Mouse (Mus musculus): ENCODE results near the gene Gss.
"Not testable (repeated sequence)": the region's sequence is repeated elsewhere in the genome, so short reads cannot be mapped to it uniquely, and the experiment has no call there.

Gene Gss

DNA sequence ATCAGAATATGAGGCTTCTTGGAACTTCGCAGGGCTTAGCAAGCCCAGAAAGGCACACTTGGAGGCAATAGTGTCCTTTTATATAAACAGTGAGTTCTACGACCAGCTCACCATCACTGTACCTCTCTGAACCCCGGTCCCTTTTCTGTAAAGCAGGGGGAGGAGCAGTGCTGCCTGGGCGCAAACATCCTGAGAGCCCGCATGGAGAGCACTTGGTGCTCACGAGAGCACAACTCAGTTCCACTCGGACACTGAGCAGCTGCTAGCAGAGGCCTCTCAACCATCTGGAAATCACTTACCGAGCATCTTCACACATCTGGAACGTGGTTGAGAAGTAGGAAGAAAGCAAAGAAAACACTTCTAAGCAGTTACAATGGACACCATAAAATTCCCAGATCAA is 16.0 kb downstream of the Gss start:
- DNase-seq (ENCODE audit: low read depth in 2 of 2, low spot score in 2 of 2) = no peak

- DNase-seq (ENCODE audit: low read depth in 2 of 2, low spot score in 2 of 2) = no peak
These were observed 17.9 kb downstream of the Gss start for GRCm38 (mm10) chr2:155574700-155575099.

DNA sequence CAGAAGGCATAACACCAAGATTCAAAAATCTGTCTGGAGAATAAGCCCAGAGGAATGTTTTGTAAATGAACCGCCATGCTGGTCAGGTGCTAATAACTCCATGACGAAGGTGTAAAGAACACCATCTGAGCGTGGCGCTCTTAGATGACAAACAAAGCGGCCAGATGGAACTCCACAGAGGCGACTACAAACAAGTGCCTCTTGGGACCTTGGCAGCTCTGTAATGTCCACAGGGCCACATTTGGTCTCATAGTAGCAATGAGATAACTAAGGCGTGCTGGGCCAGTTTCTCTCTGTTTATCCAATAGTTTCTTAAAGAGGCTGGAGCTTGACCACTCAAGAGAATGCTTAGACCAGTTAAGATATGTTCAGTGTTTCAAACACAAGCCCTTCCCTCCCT is 18.6 kb downstream of the Gss start:
- no peak for DNase-seq (ENCODE audit: low read depth in 2 of 2, low spot score in 2 of 2)

DNA sequence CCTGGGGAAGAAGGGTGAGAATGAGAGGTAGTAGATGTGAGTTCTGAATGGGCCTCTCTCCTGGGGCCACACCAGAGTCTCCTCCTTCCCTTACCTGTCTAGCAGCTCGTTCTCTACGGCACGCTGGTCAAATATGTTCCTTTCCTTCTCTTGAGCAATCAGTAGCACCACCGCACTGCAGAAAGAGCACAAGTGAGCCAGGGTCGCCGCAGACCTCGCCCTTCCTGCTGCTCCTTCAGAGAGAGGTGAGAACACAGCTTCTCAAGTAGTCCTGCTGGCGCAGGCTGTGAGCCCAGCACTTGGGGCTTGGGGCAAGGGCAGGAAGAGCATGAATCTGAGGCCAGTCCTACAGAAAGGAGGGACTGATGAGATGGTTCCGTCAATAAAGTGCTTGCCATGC is 19.6 kb downstream of the Gss start:
- no peak for DNase-seq (ENCODE audit: low read depth in 2 of 2, low spot score in 2 of 2)

DNA sequence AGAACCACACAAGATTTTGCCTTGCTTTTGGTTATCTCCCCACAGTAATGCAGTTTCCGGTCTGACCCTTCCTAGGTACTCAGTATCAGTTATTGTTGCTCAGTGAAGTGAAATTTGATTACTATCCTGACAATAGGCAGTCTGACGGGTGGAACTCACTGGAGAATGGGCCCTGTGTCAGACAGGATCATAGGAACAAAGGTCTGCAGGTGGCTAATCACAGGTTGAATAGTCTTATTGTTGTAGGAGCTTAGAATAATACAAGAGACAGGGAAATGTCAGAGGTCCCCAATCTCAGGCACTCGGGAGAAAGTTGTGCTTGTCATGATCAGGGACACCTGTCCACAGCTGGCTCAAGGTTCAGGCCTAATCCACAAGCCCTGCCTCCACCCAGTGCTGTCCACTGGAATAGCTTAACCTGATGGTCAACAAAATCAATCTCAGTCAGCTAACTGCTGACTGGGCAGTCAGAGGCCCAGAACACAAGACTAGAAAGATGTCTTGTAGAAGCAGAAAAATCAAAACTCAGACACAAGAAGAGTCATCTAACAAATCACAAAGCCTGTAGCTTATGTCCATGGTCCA is 23.3 kb downstream of the Gss start:
- DNase-seq (ENCODE audit: low read depth in 2 of 2, low spot score in 2 of 2) = no peak

GRCm38 (mm10) chr2:155567751-155568150 is 24.9 kb downstream of the Gss start:
- DNase-seq (ENCODE audit: low read depth in 2 of 2, low spot score in 2 of 2) = no peak

DNA sequence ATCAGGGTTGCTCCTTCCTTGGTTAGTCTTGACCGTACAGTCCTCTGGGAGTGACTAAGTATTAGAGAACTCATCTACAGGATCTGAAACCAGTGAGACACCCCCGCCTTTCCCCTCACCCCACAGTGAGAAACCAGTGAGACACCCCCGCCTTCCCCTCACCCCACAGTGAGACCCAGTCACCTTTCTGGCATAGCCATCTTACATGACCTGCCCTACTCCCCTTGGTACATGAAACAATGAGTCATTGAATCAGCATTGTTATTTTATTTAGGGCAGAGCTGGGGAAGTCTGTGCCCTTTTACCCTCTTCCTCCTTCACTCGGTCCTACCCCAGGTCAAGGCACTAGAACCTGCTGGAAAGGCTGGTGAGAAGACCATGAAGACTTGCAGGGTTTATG is 29.7 kb downstream of the Gss start:
- DNase-seq (ENCODE audit: low read depth in 2 of 2, low spot score in 2 of 2) = no peak

- no peak for DNase-seq (ENCODE audit: low read depth in 2 of 2, low spot score in 2 of 2)
These were observed 30.4 kb downstream of the Gss start for GRCm38 (mm10) chr2:155562209-155562608.

GRCm38 (mm10) chr2:155554426-155554985 is 38.1 kb downstream of the Gss start:
- peak in 1 of 2 experiments; percentile 27 for DNase-seq (ENCODE audit: low read depth in 2 of 2, low spot score in 2 of 2)

DNA sequence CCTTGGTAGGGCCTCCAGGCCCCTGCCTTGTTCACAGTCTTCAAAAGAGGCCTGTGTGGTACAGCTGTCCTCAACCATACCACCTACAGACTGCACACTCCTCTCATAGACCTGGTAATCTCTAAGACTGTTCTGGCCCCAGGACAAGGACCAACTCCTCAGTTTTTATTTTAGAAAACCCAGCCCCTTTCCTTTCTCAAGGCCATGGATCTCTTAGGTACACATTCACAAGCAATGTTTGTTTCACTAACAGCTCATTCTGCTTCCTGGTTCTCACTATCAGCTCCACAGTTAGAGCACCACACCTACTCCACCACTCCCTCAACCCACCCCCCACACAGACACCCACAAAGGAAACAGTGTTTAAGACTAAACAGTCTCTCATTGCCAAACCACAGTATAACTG is 39.7 kb downstream of the Gss start:
- peak; percentile 49 to 62 for DNase-seq (ENCODE audit: low read depth in 2 of 2, low spot score in 2 of 2)

- DNase-seq (ENCODE audit: low read depth in 2 of 2, low spot score in 2 of 2) = no peak
These were observed 40.3 kb downstream of the Gss start for GRCm38 (mm10) chr2:155552336-155552735.

GRCm38 (mm10) chr2:155546955-155547354 is 45.7 kb downstream of the Gss start:
- DNase-seq (ENCODE audit: low read depth in 2 of 2, low spot score in 2 of 2) = no peak

DNA sequence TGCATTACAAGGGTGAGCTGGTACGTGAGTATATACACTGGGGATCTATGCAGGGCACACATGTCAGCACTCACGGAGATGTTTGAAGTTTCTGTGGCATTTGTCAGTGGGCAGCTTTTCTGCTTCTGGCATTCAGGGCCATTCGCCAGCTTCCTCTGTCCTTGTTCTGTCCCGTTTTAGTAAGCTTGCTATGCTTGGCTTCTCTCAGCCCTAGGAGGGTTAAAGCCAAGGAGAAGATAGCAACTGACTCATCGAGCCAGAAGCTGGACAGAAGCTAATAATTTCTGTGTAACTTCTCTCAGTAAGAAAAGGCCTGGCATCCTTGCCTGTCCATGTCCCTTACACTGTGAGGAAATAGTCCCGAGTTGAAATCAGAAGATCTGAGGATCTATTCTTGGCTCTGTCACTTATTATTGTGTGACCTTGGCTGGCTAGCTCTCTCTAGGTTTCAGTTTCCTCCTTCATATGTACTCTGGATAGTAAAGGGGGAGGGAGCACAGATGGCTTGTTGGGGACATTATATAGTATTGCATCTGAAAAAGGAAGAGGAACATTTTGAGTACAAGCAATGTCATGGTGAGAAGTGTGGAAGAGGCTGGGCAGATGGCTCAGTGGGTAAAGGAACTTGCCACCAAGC is 51.7 kb downstream of the Gss start:
- DNase-seq (ENCODE audit: low read depth in 2 of 2, low spot score in 2 of 2) = no peak

- DNase-seq (ENCODE audit: low read depth in 2 of 2, low spot score in 2 of 2) = no peak
These were observed 52.9 kb downstream of the Gss start for GRCm38 (mm10) chr2:155539696-155540095.

DNA sequence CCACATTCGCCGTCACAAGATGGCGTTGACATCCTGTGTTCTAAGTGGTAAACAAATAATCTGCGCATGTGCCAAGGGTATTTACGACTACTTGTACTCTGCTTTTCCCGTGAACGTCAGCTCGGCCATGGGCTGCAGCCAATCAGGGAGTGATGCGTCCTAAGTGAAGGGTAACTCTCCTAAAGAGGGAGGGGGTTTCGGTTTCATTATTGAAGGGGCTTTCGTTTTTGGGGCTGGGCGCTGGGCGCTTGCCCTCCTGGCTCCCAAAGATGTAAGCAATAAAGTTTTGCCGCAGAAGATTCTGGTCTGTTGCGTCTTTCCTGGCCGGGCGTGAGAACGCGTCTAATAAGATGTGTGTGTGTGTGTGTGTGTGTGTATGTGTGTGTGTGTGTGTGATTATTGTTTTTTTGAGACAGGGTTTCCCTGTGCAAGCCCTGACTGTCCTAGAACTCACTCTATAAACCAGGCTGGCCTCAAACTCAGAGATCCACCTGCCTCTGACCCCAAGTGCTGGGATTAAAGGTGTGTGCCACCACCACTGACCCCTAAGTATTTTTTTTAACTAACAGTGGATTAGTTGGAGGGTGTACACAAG is 54.0 kb downstream of the Gss start:
- not testable (repeated sequence) for DNase-seq (ENCODE audit: low read depth in 2 of 2, low spot score in 2 of 2)

DNA sequence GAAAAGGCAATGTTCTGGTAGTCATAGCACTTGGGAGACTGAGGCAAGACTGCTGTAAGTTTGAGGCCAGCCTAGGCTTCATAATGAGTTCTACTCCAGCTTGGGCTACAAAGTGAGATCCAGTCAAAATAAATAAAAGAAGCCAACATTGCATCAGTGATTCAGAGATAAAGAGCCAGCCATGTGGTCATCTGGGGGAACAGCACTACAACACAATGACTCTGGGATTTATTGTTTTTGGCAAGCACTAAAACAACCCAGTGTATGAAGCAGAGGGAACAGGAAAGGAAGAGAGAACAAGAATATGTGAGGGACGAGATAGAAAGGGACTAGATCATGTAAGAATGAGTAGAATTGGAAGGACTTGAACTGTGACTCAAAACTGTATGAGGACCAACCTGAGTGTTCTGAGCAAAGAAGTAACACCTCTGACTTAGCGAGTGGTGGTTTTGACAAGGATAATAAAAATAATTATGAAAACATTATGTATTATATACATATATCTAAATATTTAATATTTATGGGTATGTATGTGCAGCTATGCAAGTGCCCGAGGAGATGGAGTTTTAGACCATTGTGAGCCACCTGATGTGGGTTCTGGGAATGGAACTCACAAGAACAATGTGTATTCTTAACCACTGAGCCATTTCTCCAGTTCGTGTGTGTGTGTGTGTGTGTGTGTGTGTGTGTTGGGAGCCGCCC is 54.7 kb downstream of the Gss start:
- DNase-seq (ENCODE audit: low read depth in 2 of 2, low spot score in 2 of 2) = no peak

DNA sequence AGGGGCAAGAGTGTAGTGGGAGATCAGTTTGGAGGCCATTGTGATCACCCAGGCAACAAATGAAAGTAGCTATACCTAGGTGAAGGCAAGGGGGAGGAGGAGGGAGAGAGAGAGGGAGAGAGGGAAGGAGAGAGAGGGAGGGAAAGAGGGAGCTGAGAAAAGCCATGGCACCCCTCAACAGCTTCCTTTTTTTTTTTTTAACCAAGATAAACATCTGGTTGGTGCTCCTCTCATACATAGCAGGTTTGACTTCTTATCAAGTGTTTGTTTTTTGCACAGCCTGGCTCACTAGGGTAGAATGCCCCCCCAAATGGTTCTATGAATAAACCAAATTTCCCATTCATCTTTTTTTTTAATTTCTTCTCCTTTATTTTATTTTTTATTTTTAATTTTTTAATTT is 56.3 kb downstream of the Gss start:
- no peak for DNase-seq (ENCODE audit: low read depth in 2 of 2, low spot score in 2 of 2)

GRCm38 (mm10) chr2:155527367-155527766 is 65.2 kb downstream of the Gss start:
- DNase-seq (ENCODE audit: low read depth in 2 of 2, low spot score in 2 of 2) = no peak

DNA sequence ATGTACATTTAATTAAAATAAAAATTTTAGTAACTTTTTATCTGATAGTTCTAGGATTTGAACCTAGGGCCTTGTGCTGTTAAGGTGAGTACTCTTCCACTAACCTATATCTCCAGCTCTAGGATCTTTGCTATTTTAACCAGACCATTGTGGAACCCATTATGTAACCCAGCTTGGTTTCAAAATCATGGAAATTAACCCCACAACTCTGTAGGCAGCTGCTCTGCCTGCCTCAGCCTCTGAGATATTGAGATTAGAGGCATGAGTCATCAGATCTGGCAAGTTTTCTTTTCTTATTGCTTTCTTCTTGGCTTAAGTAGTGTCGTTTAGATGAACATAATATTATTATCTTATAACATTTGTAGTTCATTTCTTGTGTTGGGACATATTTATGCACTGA is 68.2 kb downstream of the Gss start:
- no peak for DNase-seq (ENCODE audit: low read depth in 2 of 2, low spot score in 2 of 2)

- no peak for DNase-seq (ENCODE audit: low read depth in 2 of 2, low spot score in 2 of 2)
These were observed 68.9 kb downstream of the Gss start for GRCm38 (mm10) chr2:155523706-155524105.

DNA sequence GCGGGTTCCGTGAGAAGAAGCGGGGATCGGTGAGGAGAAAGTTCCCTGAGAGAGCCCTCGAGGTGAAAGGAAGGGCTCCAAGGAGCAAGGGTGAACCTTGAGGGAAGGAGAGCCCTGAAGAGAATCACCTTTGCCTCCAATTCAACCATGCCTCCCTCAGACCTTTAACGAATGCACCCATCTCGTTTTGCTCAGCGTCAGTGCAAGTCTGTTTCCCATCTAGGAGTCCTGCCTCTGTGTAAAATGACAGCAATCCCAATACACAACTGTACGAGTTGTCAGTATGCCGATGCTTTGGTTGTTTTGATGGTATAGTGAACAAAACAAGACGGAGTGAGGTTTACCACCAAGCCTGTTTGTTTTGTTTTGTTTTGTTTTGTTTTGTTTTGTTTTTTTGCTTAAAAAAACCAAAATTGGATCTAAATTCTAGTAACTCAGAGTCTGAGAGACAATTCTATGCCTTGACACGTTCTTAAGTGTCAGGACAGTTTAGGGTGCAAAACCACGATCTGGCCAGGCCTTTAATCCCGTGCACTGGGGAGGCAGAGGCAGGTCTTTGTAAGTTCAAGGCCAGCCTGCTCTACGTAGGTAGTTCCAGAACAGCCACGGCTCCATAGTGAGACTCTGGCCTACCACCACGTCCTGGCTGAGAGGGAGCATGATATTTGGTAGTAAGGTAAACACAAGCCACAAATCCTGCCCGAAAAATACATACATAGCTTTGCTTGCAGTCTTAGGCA is 73.9 kb downstream of the Gss start:
- DNase-seq (ENCODE audit: low read depth in 2 of 2, low spot score in 2 of 2) = no peak

All from CD8-positive naive resting alpha-beta T cell, adult 2 months (primary cell).